Mouse (Mus musculus) C2C12 (cell line): ENCODE data around the gene 2310022A10Rik. TPM values are rescaled to one million over a fixed set of nuclear protein-coding genes. Genes with fewer than 3 reads are reported as not detected.
A peak's percentile ranks its signal among the peaks of the same experiment; 100 is the strongest.

Source experiments
- H3K27me3 ChIP-seq: one replicate; pipeline ENCODE4 v1.6.1; 2011; ENCODE audit not compliant: control insufficient read depth, insufficient read depth, insufficient read length
- H3K36me3 ChIP-seq: one replicate; pipeline ENCODE4 v1.6.1; 2011; ENCODE audit not compliant: control insufficient read depth, insufficient read depth
- H3K4me3 ChIP-seq: one replicate; pipeline ENCODE4 v1.5.1; 2011; ENCODE audit warnings: mild to moderate bottlenecking, control low read depth; ENCODE audit not compliant: poor library complexity, insufficient read depth, severe bottlenecking
- H3K79me2 ChIP-seq: one replicate; pipeline ENCODE4 v1.6.1; 2011; ENCODE audit not compliant: control insufficient read depth, insufficient read depth
- H3K79me3 ChIP-seq: one replicate; pipeline ENCODE4 v1.6.1; 2011; ENCODE audit warnings: low read depth, control low read depth
- H3ac ChIP-seq: one replicate; pipeline ENCODE3; 2011; ENCODE audit warnings: low read depth; ENCODE audit not compliant: control insufficient read depth, insufficient read length
- CEBPB ChIP-seq: IDR thresholded peaks from one replicate; pipeline ENCODE4 v1.6.1; 2011; ENCODE audit warnings: low read depth, mild to moderate bottlenecking, control low read depth, moderate library complexity
- CTCF ChIP-seq: IDR thresholded peaks from one replicate; pipeline ENCODE4 v1.5.1; 2011; ENCODE audit not compliant: control insufficient read depth, insufficient read depth, insufficient read length
- FOSL1 ChIP-seq: IDR thresholded peaks from one replicate; pipeline ENCODE4 v1.8.0; 2011; ENCODE audit warnings: mild to moderate bottlenecking, low read length; ENCODE audit not compliant: poor library complexity, insufficient read depth, severe bottlenecking
- MAX ChIP-seq: IDR thresholded peaks from one replicate; pipeline ENCODE4 v1.6.1; 2011; ENCODE audit warnings: mild to moderate bottlenecking, control low read depth
- MYOD1 ChIP-seq: IDR thresholded peaks from one replicate; pipeline ENCODE4 v1.6.1; 2011; ENCODE audit warnings: low read depth; ENCODE audit not compliant: control insufficient read depth, insufficient read length
- MYOG ChIP-seq: IDR thresholded peaks from one replicate; pipeline ENCODE4 v1.6.1; 2011; ENCODE audit not compliant: control insufficient read depth, insufficient read length; ENCODE audit errors: extremely low read depth
- USF1 ChIP-seq: IDR thresholded peaks from one replicate; pipeline ENCODE4 v1.6.1; 2011; ENCODE audit warnings: low read depth, mild to moderate bottlenecking, control low read depth, moderate library complexity
- polyA plus RNA-seq: library from polyadenylated mRNA; unstranded; fragments of >200 nt; fragmentation: generic; extraction: Trizol; gene quantifications from one replicate; pipeline ENCODE4 v1.2.1, GENCODE M21; 2012; ENCODE audit warnings: missing spikeins

Gene 2310022A10Rik
- polyA plus RNA-seq, 1 experiment, result 26.9 TPM

GRCm38 (mm10) chr7:27590566-27591213, 37.7 kb downstream of the 2310022A10Rik start:
- Histone ChIP-seq H3K79me2 (peaks cover 41% of the 10 kb centered on the region), H3K4me3 (no peak overlapping the region), H3K36me3 (peaks cover 5% of the 10 kb centered on the region), H3K79me3 (peaks cover 35% of the 10 kb centered on the region), H3K27me3 (no peaks in the 10 kb centered on the region), H3ac (no peak overlapping the region)
- TF ChIP-seq MYOD1, result no peak
- no peak for TF ChIP-seq CTCF
- peak; percentile 17 for TF ChIP-seq USF1
- TF ChIP-seq CEBPB, result no peak
- no peak for TF ChIP-seq MAX
- TF ChIP-seq MYOG, result no peak

GRCm38 (mm10) chr7:27591266-27592216, 38.5 kb downstream of the 2310022A10Rik start, which contains the start of gene Akt2:
Gene Akt2 (plus strand): TSS chr7:27591552.
- Histone ChIP-seq H3K79me2 (peaks cover 50% of the 10 kb centered on the region), H3K4me3 (peak within 1 kb of the TSS; percentile 49), H3K27me3 (no peaks in the 10 kb centered on the region), H3K36me3 (peaks cover 5% of the 10 kb centered on the region), H3K79me3 (peaks cover 39% of the 10 kb centered on the region), H3ac (peak within 1 kb of the TSS; percentile 73)
- TF ChIP-seq CEBPB (no peak), USF1 (no peak), FOSL1 (no peak), MAX (no peak), MYOG (no peak), MYOD1 (no peak), CTCF (no peak)

GRCm38 (mm10) chr7:27592217-27592929, 39.3 kb downstream of the 2310022A10Rik start:
- Histone ChIP-seq H3K27me3 (no peaks in the 10 kb centered on the region), H3K79me3 (peaks cover 45% of the 10 kb centered on the region), H3K4me3 (peak overlapping the region; percentile 49), H3ac (peak overlapping the region; percentile 73), H3K79me2 (peaks cover 58% of the 10 kb centered on the region), H3K36me3 (peaks cover 5% of the 10 kb centered on the region)
- TF ChIP-seq FOSL1 (no peak), CTCF (no peak), CEBPB (no peak), MAX (no peak), USF1 (no peak), MYOG (no peak), MYOD1 (no peak)

GRCm38 (mm10) chr7:27592934-27593645, 40.1 kb downstream of the 2310022A10Rik start:
- TF ChIP-seq CTCF (no peak), MYOD1 (no peak), MYOG (no peak), USF1 (no peak), CEBPB (no peak), FOSL1 (no peak), MAX (no peak)
- no peak overlapping the region for H3ac ChIP-seq
- H3K36me3 ChIP-seq, result peaks cover 5% of the 10 kb centered on the region
- peaks cover 52% of the 10 kb centered on the region for H3K79me3 ChIP-seq
- H3K4me3 ChIP-seq, result peak overlapping the region; percentile 49
- peaks cover 65% of the 10 kb centered on the region for H3K79me2 ChIP-seq
- H3K27me3 ChIP-seq, result no peaks in the 10 kb centered on the region

GRCm38 (mm10) chr7:27596586-27597503, 43.8 kb downstream of the 2310022A10Rik start:
- Histone ChIP-seq H3ac (no peak overlapping the region), H3K79me2 (peaks cover 100% of the 10 kb centered on the region), H3K27me3 (no peaks in the 10 kb centered on the region), H3K79me3 (peaks cover 75% of the 10 kb centered on the region), H3K36me3 (peaks cover 5% of the 10 kb centered on the region), H3K4me3 (no peak overlapping the region)
- no peak for TF ChIP-seq USF1
- TF ChIP-seq MYOG, result no peak
- TF ChIP-seq MAX, result no peak
- no peak for TF ChIP-seq CTCF
- TF ChIP-seq CEBPB, result no peak
- TF ChIP-seq FOSL1, result no peak
- no peak for TF ChIP-seq MYOD1
